13 mouse cellular contexts compared by ENCODE assay signal in genomic region chrX:85089506-85089905, GRCm38 (mm10).
"Had no signal": no experiment of that assay in that cellular context is flagged by ENCODE, and none has a peak within 500 bp of the region (broad histone marks: within the 10 kb centered on the region; RNA-seq: fewer than 3 reads in every experiment).

No protein-coding gene starts in this region.

- H3K4me3 ChIP-seq: kidney, embryonic 15.5 days; limb, embryonic 15.5 days; midbrain, embryonic 13.5 days; neural tube, embryonic 13.5 days had no signal

- H3K4me1 ChIP-seq: kidney, embryonic 15.5 days; limb, embryonic 15.5 days; midbrain, embryonic 13.5 days; neural tube, embryonic 13.5 days had no signal

- H3K4me2 ChIP-seq: kidney, embryonic 15.5 days; limb, embryonic 15.5 days; midbrain, embryonic 13.5 days; neural tube, embryonic 13.5 days had no signal

- H3K27me3 ChIP-seq: limb, embryonic 15.5 days; midbrain, embryonic 13.5 days; neural tube, embryonic 13.5 days had no signal

- H3K36me3 ChIP-seq: kidney, embryonic 15.5 days; limb, embryonic 15.5 days; midbrain, embryonic 13.5 days; neural tube, embryonic 13.5 days had no signal

- ATAC-seq: midbrain, embryonic 13.5 days had no signal

- H3K9ac ChIP-seq: kidney, embryonic 15.5 days; limb, embryonic 15.5 days; liver, embryonic 14.5 days; midbrain, embryonic 13.5 days; neural tube, embryonic 13.5 days had no signal

- H3K27ac ChIP-seq: kidney, embryonic 15.5 days; limb, embryonic 15.5 days; liver, embryonic 14.5 days; midbrain, embryonic 13.5 days; neural tube, embryonic 13.5 days had no signal

- DNase-seq: kidney, adult 2 months; kidney, postnatal 14 days; layer of hippocampus, adult 9-11 months; layer of hippocampus, postnatal 36 days; lung, adult 18-20 months; right cerebral cortex, adult 18-20 months; right cerebral cortex, postnatal 25 days; thymus, postnatal 36 days had no signal

- H3K9me3 ChIP-seq: kidney, embryonic 15.5 days; limb, embryonic 15.5 days; midbrain, embryonic 13.5 days; neural tube, embryonic 13.5 days had no signal
